Mouse (Mus musculus) E14TG2a.4 (cell line): ENCODE results near the gene Mettl7a3.
"Not testable (repeated sequence)": the region's sequence is repeated elsewhere in the genome, so short reads cannot be mapped to it uniquely, and the experiment has no call there.

Experiments used
- H3K27me3 ChIP-seq: 2 replicates; pipeline ENCODE4 v1.6.1; 2014; ENCODE audit warnings: low read length, control low read depth; ENCODE audit not compliant: insufficient read depth
- H3K36me3 ChIP-seq: 2 replicates; pipeline ENCODE4 v1.6.1; 2014; ENCODE audit warnings: low read length, control low read depth; ENCODE audit not compliant: insufficient read depth
- H3K4me1 ChIP-seq: replicated peaks from 2 replicates; pipeline ENCODE4 v1.6.1; 2014; ENCODE audit warnings: low read depth, low read length, control low read depth
- H3K4me3 ChIP-seq: replicated peaks from 2 replicates; pipeline ENCODE4 v1.5.1; 2014; ENCODE audit warnings: mild to moderate bottlenecking, low read length
- H3K9me3 ChIP-seq: 2 replicates; pipeline ENCODE4 v1.6.1; 2014; ENCODE audit warnings: low read length, control low read depth
- CTCF ChIP-seq: conservative IDR thresholded peaks from 2 replicates; pipeline ENCODE4 v1.5.1; 2014; ENCODE audit warnings: low read length
- NANOG ChIP-seq: IDR thresholded peaks from 2 replicates; pipeline ENCODE4 v1.6.1; 2014; ENCODE audit warnings: borderline replicate concordance, low read length, mixed read lengths
- POU5F1 ChIP-seq: IDR thresholded peaks from 2 replicates; pipeline ENCODE4 v1.6.1; 2014; ENCODE audit warnings: low read length, borderline replicate concordance

Gene Mettl7a3

DNA sequence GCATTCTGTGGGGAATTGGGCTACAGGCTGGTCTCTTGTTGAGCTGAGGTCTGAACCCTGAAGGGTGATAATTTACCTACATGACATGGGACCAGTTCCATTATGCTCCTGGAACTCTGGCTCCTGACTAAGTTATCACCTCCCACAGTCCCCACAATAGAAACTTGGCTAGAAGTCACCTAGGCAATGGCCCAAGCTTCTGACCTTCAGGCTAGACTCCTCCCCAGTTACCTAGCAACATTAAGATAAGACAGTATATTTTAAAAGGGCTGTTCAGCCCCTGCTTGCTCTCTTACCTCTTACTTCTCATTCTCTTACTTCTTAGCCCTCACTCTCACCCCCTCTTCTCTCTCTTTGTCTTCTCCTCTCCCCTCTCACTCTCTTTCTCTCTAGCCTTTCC, 10.8 kb downstream of the Mettl7a3 start:
- no peaks in the 10 kb centered on the region for H3K9me3 ChIP-seq
- peaks cover 23% of the 10 kb centered on the region for H3K4me1 ChIP-seq
- no peak overlapping the region for H3K4me3 ChIP-seq
- H3K36me3 ChIP-seq = no peaks in the 10 kb centered on the region
- TF ChIP-seq CTCF (no peak), NANOG (no peak), POU5F1 (no peak)
- no peaks in the 10 kb centered on the region for H3K27me3 ChIP-seq

DNA sequence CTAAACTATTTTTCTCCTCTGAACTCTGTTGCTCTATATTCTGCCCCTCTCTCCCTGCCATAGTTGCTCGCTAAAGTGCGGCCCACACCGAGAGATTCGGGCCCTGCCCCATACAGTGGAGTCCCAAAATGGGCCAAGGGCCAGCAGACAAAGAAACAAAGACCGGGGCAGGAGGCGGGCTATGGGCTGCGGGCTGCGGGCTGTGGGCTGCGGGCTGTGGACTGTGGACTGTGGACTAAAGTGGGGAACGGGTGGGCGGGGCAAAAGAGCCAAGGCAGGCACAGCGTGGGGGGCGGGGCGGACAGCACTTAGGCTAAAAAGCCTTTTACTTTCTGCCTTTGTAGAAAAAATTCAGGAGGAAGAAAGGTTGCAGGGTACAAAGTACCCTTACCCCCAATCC, 12.0 kb downstream of the Mettl7a3 start:
- no peak for TF ChIP-seq NANOG
- no peak for TF ChIP-seq POU5F1
- no peak for TF ChIP-seq CTCF

DNA sequence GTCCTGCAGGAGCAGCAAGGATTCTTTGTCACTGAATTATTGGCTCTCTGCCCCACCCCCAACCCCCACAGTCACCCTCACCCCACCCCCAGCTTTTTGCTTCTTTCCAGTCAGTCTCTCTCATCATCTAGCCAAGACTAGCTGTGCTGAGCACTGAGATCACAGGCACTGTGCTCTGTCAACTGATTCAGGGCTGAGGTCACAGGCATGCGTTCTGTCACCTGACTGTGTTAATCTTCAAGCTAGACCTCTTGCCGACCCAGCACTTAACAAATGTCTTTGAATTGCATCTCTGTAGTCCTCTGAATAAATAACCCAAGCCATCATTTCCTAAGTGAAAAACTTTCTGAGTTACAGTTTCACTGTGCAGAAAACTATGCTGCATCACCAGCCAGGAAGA, 14.8 kb downstream of the Mettl7a3 start:
- H3K4me1 ChIP-seq = peaks cover 23% of the 10 kb centered on the region
- TF ChIP-seq POU5F1 (no peak), NANOG (no peak), CTCF (no peak)
- H3K4me3 ChIP-seq = no peak overlapping the region
- no peaks in the 10 kb centered on the region for H3K36me3 ChIP-seq
- H3K9me3 ChIP-seq = no peaks in the 10 kb centered on the region; the same call in 1 of the 2 replicates
- H3K27me3 ChIP-seq = peaks cover 3% of the 10 kb centered on the region; the same call in 1 of the 2 replicates

More for the DNA sequence above, 12.0 kb downstream of the Mettl7a3 start:
- no peaks in the 10 kb centered on the region for H3K36me3 ChIP-seq
- peaks cover 23% of the 10 kb centered on the region for H3K4me1 ChIP-seq
- H3K4me3 ChIP-seq = peak overlapping the region; percentile 73
- H3K27me3 ChIP-seq = no peaks in the 10 kb centered on the region
- H3K9me3 ChIP-seq = no peaks in the 10 kb centered on the region; the same call in 1 of the 2 replicates

DNA sequence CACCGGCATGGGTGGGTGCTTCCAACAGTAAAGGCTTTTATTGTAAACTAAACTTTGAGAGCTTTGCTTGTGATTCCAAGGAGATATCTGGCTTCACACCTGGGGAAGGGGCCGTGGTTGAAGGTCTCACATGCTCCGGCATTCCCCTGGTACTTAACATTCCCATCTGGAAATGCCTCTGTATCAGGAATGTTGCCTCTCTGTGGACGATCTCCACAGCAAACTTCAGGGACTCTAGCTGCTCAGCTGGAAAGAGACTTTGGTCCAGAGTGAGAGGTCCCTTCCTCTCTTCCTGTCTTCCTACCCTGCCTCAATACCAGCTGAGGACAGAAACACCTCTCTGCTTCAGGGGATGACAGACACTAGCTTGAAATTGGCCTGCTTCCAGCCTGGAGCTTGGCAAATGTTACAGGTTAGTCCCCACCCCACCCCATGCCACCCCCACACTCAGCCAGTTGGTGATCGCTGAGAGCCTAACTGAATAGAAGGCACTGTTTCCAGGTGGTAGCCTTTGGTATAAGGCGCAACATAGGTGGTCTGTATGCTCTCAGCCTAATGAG, 16.9 kb downstream of the Mettl7a3 start:
- no peak for TF ChIP-seq NANOG
- TF ChIP-seq POU5F1 = no peak
- TF ChIP-seq CTCF = no peak
- peaks cover 3% of the 10 kb centered on the region; the same call in 1 of the 2 replicates for H3K27me3 ChIP-seq
- H3K9me3 ChIP-seq = no peaks in the 10 kb centered on the region; the same call in 1 of the 2 replicates
- no peak overlapping the region for H3K4me3 ChIP-seq
- H3K36me3 ChIP-seq = no peaks in the 10 kb centered on the region
- peaks cover 16% of the 10 kb centered on the region for H3K4me1 ChIP-seq

DNA sequence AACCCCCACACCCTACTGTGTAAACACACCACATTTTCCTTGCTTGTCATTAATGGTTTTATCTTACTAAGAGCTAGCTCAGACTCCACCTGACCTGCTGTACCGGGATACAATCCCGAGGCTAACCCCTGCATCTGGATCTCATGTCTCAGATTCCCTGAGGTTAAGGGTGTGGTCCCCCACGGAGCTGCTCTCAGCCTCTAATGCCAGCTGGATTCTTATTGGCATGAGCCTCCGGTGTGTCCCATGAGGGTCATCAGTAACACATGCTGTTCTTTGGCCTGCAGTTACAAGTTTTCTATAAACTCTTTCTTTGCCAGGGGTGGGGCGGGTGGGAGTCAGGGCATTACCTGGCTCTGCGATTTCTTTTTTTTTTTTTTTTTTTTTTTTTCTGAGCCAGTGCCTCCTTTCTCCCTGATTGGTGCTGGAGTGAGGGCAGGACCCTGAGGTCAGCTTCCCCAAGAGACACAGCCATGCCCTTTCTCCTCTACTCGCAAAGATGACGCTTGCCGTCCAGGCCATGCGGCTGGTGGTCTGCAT, 18.1 kb downstream of the Mettl7a3 start, which contains the start of the genes Methig1 and Mettl7a2:
TSS of gene Methig1 (plus strand) at position 439 of the 540 bp plus-strand sequence.
TSS of gene Mettl7a2 (plus strand) at position 490 of the 540 bp plus-strand sequence.
- no peaks in the 10 kb centered on the region; the same call in 1 of the 2 replicates for H3K9me3 ChIP-seq
- H3K36me3 ChIP-seq = no peaks in the 10 kb centered on the region
- TF ChIP-seq POU5F1 = no peak
- TF ChIP-seq CTCF = no peak
- TF ChIP-seq NANOG = no peak

DNA sequence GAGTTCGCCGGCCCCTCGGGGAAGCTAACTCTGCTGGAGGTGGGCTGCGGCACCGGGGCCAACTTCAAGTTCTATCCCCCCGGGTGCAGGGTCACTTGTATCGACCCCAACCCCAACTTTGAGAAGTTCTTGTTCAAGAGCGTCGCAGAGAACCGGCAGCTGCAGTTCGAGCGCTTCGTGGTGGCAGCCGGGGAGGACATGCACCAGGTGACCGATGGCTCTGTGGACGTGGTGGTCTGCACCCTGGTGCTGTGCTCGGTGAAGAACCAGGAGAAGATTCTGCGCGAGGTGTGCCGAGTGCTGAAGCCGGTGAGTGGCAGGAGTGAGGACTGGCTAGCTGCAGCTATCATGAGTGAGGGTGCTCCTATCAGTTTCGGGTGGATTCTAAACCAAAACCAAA, 18.7 kb downstream of the Mettl7a3 start:
- not testable (repeated sequence) for H3K27me3 ChIP-seq, H3K9me3 ChIP-seq, H3K36me3 ChIP-seq
- H3K4me3 ChIP-seq = 0 out of 2 replicates have a peak overlapping the region, but pooled peaks have one; percentile 20
- peaks cover 11% of the 10 kb centered on the region for H3K4me1 ChIP-seq

More for the DNA sequence above, 18.1 kb downstream of the Mettl7a3 start, which contains the start of the genes Methig1 and Mettl7a2:
- Histone ChIP-seq H3K27me3 (peaks cover 3% of the 10 kb centered on the region; the same call in 1 of the 2 replicates), H3K4me1 (peaks cover 11% of the 10 kb centered on the region), H3K4me3 (0 out of 2 replicates have a peak within 1 kb of the TSS, but pooled peaks have one; percentile 20)

DNA sequence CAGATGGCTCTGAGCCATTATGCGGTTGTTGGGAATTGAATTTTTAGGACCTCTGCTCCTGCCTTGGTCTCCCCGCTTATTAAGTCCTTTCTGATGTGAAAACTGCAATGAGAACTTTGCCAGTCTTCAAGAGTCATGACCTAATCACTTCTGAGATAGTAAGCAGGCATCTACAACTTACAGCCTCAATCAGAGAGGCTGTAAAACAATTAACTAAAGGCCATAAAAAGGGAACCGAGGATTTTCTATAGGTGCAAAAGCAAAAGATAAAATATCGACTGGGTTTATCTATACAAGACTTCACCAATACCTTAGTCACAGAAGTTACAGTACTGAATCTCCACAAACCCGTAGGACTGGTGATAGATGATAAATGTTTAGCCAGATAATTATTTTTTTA, 21.1 kb downstream of the Mettl7a3 start:
- Histone ChIP-seq H3K4me1 (no peaks in the 10 kb centered on the region; the same call in 1 of the 2 replicates), H3K27me3 (peaks cover 3% of the 10 kb centered on the region; the same call in 1 of the 2 replicates), H3K36me3 (no peaks in the 10 kb centered on the region), H3K9me3 (no peaks in the 10 kb centered on the region; the same call in 1 of the 2 replicates), H3K4me3 (no peak overlapping the region)
- TF ChIP-seq NANOG = no peak
- TF ChIP-seq CTCF = no peak
- TF ChIP-seq POU5F1 = no peak

DNA sequence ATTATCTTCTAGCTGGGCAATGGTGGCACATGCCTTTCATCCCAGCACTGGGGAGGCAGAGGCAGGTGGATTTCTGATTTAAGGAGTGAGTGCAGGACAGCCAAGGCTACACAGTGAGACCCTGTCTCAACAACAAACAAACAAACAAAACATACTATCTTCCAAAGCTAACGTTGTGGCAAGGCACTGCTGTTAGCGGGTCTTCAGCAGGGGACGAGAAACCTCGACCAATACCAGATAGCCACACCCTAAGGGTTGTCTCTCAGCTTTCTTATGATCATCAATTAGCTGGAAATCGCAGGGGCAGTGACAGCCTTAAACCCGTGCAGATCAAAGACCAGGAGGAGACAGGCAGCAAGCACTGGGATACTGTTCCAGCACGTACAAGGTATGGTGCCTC, 29.5 kb downstream of the Mettl7a3 start, which contains the start of gene Higd1c:
TSS of gene Higd1c (plus strand) at position 301 of the 400 bp plus-strand sequence.
- Histone ChIP-seq H3K27me3 (no peaks in the 10 kb centered on the region), H3K4me1 (no peaks in the 10 kb centered on the region), H3K36me3 (no peaks in the 10 kb centered on the region), H3K9me3 (no peaks in the 10 kb centered on the region), H3K4me3 (no peak within 1 kb of the TSS)
- no peak for TF ChIP-seq CTCF
- TF ChIP-seq POU5F1 = no peak

DNA sequence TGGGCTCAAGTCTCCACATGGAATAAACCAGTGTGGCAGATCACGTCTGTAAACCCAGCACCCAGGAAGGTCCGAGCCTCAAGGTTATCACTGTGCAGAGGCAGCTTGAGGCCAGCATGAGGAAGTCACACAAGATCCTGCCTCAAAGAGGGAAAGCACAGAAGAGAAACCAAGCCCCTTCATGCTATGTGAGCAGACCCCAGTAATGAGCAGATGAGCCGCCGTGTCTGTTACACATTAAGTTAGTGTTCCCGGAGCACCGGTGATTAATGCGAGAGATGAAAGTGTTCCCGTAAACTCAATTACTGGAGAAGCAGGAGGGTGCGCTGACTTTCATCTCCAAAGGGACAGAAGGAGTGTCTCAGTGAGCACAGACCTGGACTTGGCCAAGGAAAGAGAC, 31.2 kb downstream of the Mettl7a3 start:
- not testable (repeated sequence) for H3K36me3 ChIP-seq, H3K9me3 ChIP-seq, H3K4me3 ChIP-seq, H3K27me3 ChIP-seq, H3K4me1 ChIP-seq
